Comparison of ENCODE assay signal across 15 mouse cellular contexts in genomic region chr2:173405629-173406028, GRCm38 (mm10).
A peak's percentile ranks its signal among the peaks of the same experiment; 100 is the strongest.
DNase-seq lines count a peak whose midpoint lies in the region; ATAC-seq lines count a peak whose summit lies in the region.
"Had no signal": no experiment of that assay in that cellular context is flagged by ENCODE, and none has a peak within 500 bp of the region (broad histone marks: within the 10 kb centered on the region; RNA-seq: fewer than 3 reads in every experiment).

No protein-coding gene starts in this region.

- H3K4me3 ChIP-seq in forebrain, embryonic 14.5 days (ENCODE audit: low read depth, low read length), result no peak overlapping the region
- no peak overlapping the region for H3K4me3 ChIP-seq in forebrain, embryonic 12.5 days (replicated peaks)
- H3K4me3 ChIP-seq in hindbrain, embryonic 10.5 days, result no peak overlapping the region
- H3K4me3 ChIP-seq in hindbrain, embryonic 11.5 days (ENCODE audit: low read depth, low read length), result no peak overlapping the region
- no peak overlapping the region for H3K4me3 ChIP-seq in limb, embryonic 10.5 days
- H3K4me3 ChIP-seq: heart, embryonic 12.5 days; hindbrain, embryonic 13.5 days; intestine, embryonic 15.5 days had no signal

- H3K36me3 ChIP-seq in forebrain, embryonic 14.5 days (ENCODE audit: control insufficient read depth, insufficient read depth, low read length), result no peaks in the 10 kb centered on the region
- no peaks in the 10 kb centered on the region for H3K36me3 ChIP-seq in forebrain, embryonic 12.5 days (replicated peaks)
- H3K36me3 ChIP-seq in hindbrain, embryonic 10.5 days, result no peaks in the 10 kb centered on the region
- H3K36me3 ChIP-seq in hindbrain, embryonic 11.5 days (ENCODE audit: control insufficient read depth, insufficient read depth, low read length), result no peaks in the 10 kb centered on the region
- no peaks in the 10 kb centered on the region for H3K36me3 ChIP-seq in limb, embryonic 10.5 days
- H3K36me3 ChIP-seq: heart, embryonic 12.5 days; hindbrain, embryonic 13.5 days; intestine, embryonic 15.5 days had no signal

- no peaks in the 10 kb centered on the region for H3K27me3 ChIP-seq in forebrain, embryonic 14.5 days (replicated peaks; ENCODE audit: control insufficient read depth, insufficient read depth, low read length)
- H3K27me3 ChIP-seq in forebrain, embryonic 12.5 days, result 0 out of 2 replicates have a peak, but pooled peaks cover 2% of the 10 kb centered on the region
- H3K27me3 ChIP-seq in hindbrain, embryonic 10.5 days (ENCODE audit: insufficient read depth, poor library complexity, severe bottlenecking), result 0 out of 2 replicates have a peak, but pooled peaks cover 2% of the 10 kb centered on the region
- no peaks in the 10 kb centered on the region for H3K27me3 ChIP-seq in hindbrain, embryonic 11.5 days (ENCODE audit: control insufficient read depth, insufficient read depth, low read length)
- H3K27me3 ChIP-seq in limb, embryonic 10.5 days (ENCODE audit: low read depth, poor library complexity, severe bottlenecking), result peaks cover 13% of the 10 kb centered on the region
- H3K27me3 ChIP-seq: hindbrain, embryonic 13.5 days; intestine, embryonic 15.5 days had no signal

- WGBS in forebrain, embryonic 14.5 days, result 72% methylated on average over 12 of the region's 12 CpGs
- WGBS in forebrain, embryonic 12.5 days, result 81% methylated on average over 12 of the region's 12 CpGs
- 76% methylated on average over 12 of the region's 12 CpGs for WGBS in hindbrain, embryonic 10.5 days
- WGBS in hindbrain, embryonic 11.5 days, result 71% methylated on average over 12 of the region's 12 CpGs
- WGBS in limb, embryonic 10.5 days, result 77% methylated on average over 12 of the region's 12 CpGs

- DNase-seq in forebrain, embryonic 14.5 days (ENCODE audit: low spot score), result no peak
- no peak for DNase-seq in hindbrain, embryonic 10.5 days (ENCODE audit: low spot score)
- no peak for DNase-seq in hindbrain, embryonic 11.5 days (ENCODE audit: low spot score)
- peak; percentile 45 for DNase-seq in induced T-regulatory cell, adult 2 months (ENCODE audit: low read depth)
- no peak for DNase-seq in limb, embryonic 10.5 days (ENCODE audit: low spot score)
- no peak for DNase-seq in left cerebral cortex, adult 18-20 months (ENCODE audit: low spot score in 2 of 2)
- DNase-seq: adrenal gland, adult 2 months; adrenal gland, postnatal 36 days; cerebellum, adult 2 months; kidney, adult 18-20 months had no signal

- no peak overlapping the region for H3K4me2 ChIP-seq in forebrain, embryonic 14.5 days (ENCODE audit: low read length)
- no peak overlapping the region for H3K4me2 ChIP-seq in forebrain, embryonic 12.5 days
- no peak overlapping the region for H3K4me2 ChIP-seq in hindbrain, embryonic 11.5 days (replicated peaks; ENCODE audit: low read depth, low read length)
- H3K4me2 ChIP-seq: heart, embryonic 12.5 days; hindbrain, embryonic 13.5 days; intestine, embryonic 15.5 days had no signal

- peak overlapping the region; percentile 78; the same call in 1 of the 2 replicates for H3K27ac ChIP-seq in forebrain, embryonic 14.5 days (ENCODE audit: low read depth, low read length)
- H3K27ac ChIP-seq in forebrain, embryonic 12.5 days, result no peak overlapping the region
- peak overlapping the region; percentile 13; the same call in 1 of the 2 replicates for H3K27ac ChIP-seq in hindbrain, embryonic 10.5 days
- no peak overlapping the region for H3K27ac ChIP-seq in hindbrain, embryonic 11.5 days (ENCODE audit: low read depth, low read length)
- H3K27ac ChIP-seq in limb, embryonic 10.5 days, result peak overlapping the region; percentile 60
- H3K27ac ChIP-seq: hindbrain, postnatal 0 days; intestine, embryonic 15.5 days had no signal

- no peak for ATAC-seq in forebrain, embryonic 14.5 days
- ATAC-seq in forebrain, embryonic 12.5 days (ENCODE audit: low FRiP score), result no peak
- ATAC-seq in hindbrain, embryonic 11.5 days (ENCODE audit: low FRiP score), result no peak
- ATAC-seq: intestine, embryonic 15.5 days had no signal

- peaks cover 25% of the 10 kb centered on the region for H3K4me1 ChIP-seq in forebrain, embryonic 14.5 days (ENCODE audit: control insufficient read depth, insufficient read depth, low read length)
- peaks cover 41% of the 10 kb centered on the region for H3K4me1 ChIP-seq in forebrain, embryonic 12.5 days
- peaks cover 40% of the 10 kb centered on the region for H3K4me1 ChIP-seq in hindbrain, embryonic 10.5 days (replicated peaks)
- H3K4me1 ChIP-seq in hindbrain, embryonic 11.5 days (replicated peaks; ENCODE audit: control insufficient read depth, insufficient read depth, low read length), result peaks cover 4% of the 10 kb centered on the region; the same call in 1 of the 2 replicates
- peaks cover 36% of the 10 kb centered on the region for H3K4me1 ChIP-seq in limb, embryonic 10.5 days

- H3K9ac ChIP-seq in forebrain, embryonic 14.5 days (ENCODE audit: low read length), result 0 out of 2 replicates have a peak overlapping the region, but pooled peaks have one; percentile 25
- H3K9ac ChIP-seq in forebrain, embryonic 12.5 days, result no peak overlapping the region
- H3K9ac ChIP-seq in hindbrain, embryonic 11.5 days (ENCODE audit: low read depth, low read length), result no peak overlapping the region
- H3K9ac ChIP-seq: heart, embryonic 12.5 days; intestine, embryonic 15.5 days had no signal

- H3K9me3 ChIP-seq in forebrain, embryonic 14.5 days (replicated peaks; ENCODE audit: control insufficient read depth, low read length), result no peaks in the 10 kb centered on the region
- H3K9me3 ChIP-seq in forebrain, embryonic 12.5 days, result no peaks in the 10 kb centered on the region
- H3K9me3 ChIP-seq in hindbrain, embryonic 10.5 days, result no peaks in the 10 kb centered on the region
- H3K9me3 ChIP-seq in hindbrain, embryonic 11.5 days (ENCODE audit: control insufficient read depth, low read length), result no peaks in the 10 kb centered on the region
- no peaks in the 10 kb centered on the region for H3K9me3 ChIP-seq in limb, embryonic 10.5 days (replicated peaks)
- H3K9me3 ChIP-seq: hindbrain, embryonic 13.5 days; intestine, embryonic 15.5 days had no signal

Comparison
In these comparisons a context has a peak if more than half of its experiments do, and no peak if none do; other contexts are left out.
1. H3K27ac ChIP-seq: peak in forebrain, embryonic 14.5 days (single experiment), hindbrain, embryonic 10.5 days (single experiment) and limb, embryonic 10.5 days (single experiment); none in forebrain, embryonic 12.5 days (single experiment) and hindbrain, embryonic 11.5 days (single experiment).